Mouse (Mus musculus): Measurements from ENCODE around the gene Fam8a1. TPM values are rescaled to one million over a fixed set of nuclear protein-coding genes. Genes with fewer than 3 reads are reported as not detected.

Gene Fam8a1
- total RNA-seq, 2 experiments from 2014 or later, result 6.1 to 29.9 TPM

DNA sequence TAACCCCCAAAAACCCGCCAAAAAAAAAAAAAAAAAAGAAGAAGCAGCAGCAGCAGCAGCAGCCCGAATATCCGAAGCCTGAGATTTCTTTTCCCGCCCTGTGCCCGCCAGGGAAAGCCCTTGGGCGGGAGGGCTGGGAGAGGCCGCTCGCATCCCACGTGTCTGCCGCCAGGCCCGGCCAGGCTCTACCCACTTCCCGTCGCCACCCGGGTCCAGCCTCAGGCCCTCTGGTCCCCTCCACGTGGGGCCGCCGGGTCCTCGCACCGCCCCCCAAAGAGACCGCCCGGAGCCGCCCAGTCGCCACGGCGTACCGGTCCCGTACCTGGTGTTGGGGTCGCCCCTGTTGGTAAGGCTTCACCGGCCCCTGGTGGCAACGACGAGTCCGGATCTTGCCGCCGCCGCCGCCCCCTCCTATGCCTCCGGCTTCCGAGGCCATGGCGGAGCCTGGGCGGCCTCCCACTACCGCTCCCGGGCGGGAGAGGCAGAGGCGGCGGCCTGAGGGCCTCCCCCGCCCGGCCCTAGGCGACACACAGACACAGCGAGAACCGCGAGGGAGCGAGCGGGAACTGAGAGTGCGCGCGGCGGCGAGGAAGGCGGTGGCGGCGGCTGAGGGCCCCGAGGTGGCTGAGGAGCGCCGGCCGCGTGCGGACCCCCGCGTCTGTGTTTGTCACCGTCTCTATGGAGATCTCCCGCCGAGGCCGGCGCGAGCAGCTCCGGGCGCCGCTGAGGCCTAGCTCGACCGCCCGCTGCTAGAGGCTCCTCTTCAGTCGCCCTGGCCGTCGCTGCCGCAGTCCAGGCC lies 57.9 kb downstream of the Fam8a1 start:
- peak; percentile 68 for ATAC-seq (replicated peaks; ENCODE audit: poor library complexity, severe bottlenecking)

Other genes starting within 250 kb of the Fam8a1 start
- gene Cap2, start 167.7 kb upstream of the Fam8a1 start, total RNA-seq (2014; fragmentation: Nextera tagmentation), result not detected in 2 replicates
- not detected in 2 replicates for gene Cap2, start 167.7 kb upstream of the Fam8a1 start, total RNA-seq (2017)
- gene Nup153, start 58.4 kb downstream of the Fam8a1 start, total RNA-seq (2014; fragmentation: Nextera tagmentation), result 81.0 and 103 TPM in 2 replicates
- gene Nup153, start 58.4 kb downstream of the Fam8a1 start, total RNA-seq (2017), result 94.7 and 102 TPM in 2 replicates

Data from granulocyte monocyte progenitor cell, adult 5-6 weeks (primary cell).